Mouse (Mus musculus) CD8-positive naive resting alpha-beta T cell, adult 57 days (primary cell): ENCODE data around the gene Poglut1. TPM values are rescaled to one million over a fixed set of nuclear protein-coding genes. Genes with fewer than 3 reads are reported as not detected.

ENCODE experiments used
- total RNA-seq: library from RNA; stranded (reverse); gene quantifications from one replicate; pipeline ENCODE4 v1.2.4, GENCODE M21; 2023

Gene Poglut1
- 22.0 TPM for total RNA-seq

DNA sequence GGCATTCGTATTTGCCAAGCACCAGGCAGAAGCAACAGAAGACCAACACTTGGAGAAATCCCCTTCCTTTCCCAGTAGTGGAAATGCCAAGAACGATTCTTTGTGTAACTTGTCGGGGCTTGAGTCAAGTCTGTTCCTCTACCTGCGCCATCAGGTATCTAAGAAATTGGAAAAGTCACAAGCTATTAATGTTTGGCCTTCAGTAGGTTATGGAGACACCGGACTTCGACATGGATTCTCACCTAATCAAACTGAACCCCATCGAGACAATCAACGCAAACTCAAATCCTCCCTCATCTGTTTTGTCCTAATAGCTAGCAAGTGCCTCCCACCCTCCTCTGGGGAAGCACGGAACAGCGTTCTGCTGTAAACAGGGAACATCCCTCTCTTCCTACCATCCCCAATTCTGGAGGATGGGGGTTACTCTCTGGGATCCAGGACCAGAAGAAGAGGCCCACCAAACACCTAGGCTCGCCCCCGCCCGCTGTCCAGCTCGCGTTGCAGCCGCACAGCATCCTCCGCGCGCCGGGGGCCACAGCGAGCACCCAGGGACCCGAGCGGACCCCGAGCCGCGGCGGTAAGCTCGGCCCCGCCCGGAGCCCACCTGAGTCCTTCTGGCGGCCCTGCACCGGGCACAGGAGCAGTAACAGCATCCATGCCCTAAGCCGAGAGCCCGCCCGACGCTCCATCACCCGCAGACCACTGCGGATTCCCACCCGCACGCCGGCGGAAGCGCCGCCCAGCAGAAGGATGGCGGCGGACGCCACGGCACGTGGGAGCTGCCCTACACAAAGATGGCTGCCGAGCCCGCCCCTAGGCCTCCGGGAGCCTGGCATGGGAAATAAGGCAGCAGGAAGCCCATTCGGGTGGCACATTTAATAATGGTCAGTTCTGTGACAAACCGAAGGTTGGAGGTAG lies at the start of gene Poglut1:
Gene Poglut1 (minus strand): TSS at position 780 of the 918 bp plus-strand sequence.

DNA sequence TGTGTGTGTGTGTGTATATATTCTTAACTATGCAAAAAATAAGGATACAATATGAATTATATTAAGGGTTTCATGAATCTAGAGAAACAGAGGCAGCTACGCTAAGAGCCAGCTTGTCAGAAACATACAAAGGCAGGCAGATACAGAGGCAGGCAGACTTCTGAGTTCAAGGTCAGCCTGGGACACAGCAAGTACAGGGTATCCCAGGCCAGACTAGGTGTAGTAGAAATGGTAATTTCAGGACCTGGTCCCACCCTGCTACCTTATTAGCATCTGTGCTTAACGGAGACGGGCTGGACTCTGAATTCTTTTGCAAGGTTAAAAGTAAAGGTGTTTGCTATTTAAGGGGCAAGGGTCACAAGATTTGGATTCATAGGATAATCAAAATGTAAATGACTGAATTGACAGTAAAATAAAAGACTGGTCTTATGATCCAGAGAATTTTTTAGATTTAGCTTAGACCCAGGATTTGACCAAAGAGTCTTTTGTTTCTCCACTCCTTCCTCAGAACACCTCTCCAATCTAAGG lies 8.2 kb upstream of the Poglut1 start, which contains the start of gene Tmem39a:
Gene Tmem39a (plus strand): TSS at position 478 of the 528 bp plus-strand sequence.

DNA sequence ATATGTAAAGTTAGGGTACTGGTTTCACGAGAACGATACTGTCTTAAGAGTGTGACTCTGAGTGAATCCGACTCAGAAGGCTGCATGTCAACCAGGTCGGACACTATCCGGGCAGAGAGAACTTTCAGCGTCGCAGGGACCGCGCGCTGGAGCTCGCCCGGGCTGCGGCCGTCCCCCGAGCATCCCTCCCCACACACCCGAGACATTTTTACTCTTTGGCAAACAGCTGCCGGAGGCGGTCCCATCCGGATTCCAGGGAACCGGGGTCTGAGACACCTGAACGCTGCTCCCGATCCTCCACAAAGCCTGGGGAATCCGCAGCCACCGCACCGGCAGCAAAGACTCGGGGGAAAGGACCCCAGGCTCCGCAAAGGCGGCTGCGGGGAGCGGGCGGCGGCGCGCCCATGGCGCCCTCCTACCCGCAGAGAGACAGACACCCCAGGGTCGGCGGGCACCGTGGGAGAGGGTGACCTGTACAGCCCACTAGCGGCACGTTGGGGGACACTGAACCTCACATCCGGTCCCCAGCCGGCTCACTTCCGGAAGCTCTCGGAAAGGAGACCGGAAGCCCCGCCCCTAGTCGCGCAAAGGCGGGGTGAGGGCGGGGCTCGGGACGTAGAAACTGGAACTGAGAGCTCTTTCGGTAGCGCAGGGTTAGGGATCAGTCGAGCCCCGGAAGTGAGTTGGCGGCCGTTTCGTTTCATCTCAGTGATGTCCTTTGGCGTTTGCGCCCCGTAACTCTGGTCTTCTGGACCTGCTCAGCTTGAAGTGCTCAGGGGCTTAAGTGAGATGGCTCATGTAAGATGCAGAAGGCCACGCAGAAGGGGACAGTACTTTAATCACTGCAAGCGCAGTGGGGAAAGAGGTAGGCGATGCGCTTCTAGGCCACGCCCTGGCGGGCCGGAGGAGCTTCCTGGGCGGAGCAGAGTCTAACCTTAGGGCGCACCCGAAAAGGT lies 27.7 kb downstream of the Poglut1 start, which contains the start of gene Timmdc1:
Gene Timmdc1 (minus strand): TSS at position 535 of the 956 bp plus-strand sequence.

Other genes with a start within 250 kb of the Poglut1 start
- not detected for gene Maats1, start 208.1 kb downstream of the Poglut1 start, total RNA-seq
- 66.4 TPM for gene Cox17, start 203.3 kb downstream of the Poglut1 start, total RNA-seq
- not detected for gene Gm21987, start 203.2 kb downstream of the Poglut1 start, total RNA-seq
- not detected for gene Popdc2, start 188.0 kb downstream of the Poglut1 start, total RNA-seq
- gene Pla1a, start 117.1 kb downstream of the Poglut1 start, total RNA-seq = not detected
- gene Adprh, start 97.6 kb downstream of the Poglut1 start, total RNA-seq = 22.1 TPM
- 1.8 TPM for gene Cd80, start 94.7 kb downstream of the Poglut1 start, total RNA-seq
- gene Timmdc1, start 27.6 kb downstream of the Poglut1 start, total RNA-seq = 14.4 TPM
- 50.6 TPM for gene Tmem39a, start 8.4 kb upstream of the Poglut1 start, total RNA-seq
- gene Arhgap31, start 163.0 kb upstream of the Poglut1 start, total RNA-seq = 9.8 TPM
- gene B4galt4, start 192.0 kb upstream of the Poglut1 start, total RNA-seq = 0.86 TPM